Mouse (Mus musculus) kidney, postnatal 0 days (tissue): ENCODE measurements at regions not wholly inside any gene's neighbourhood (a gene's known extent, or its start where the extent isn't known, plus 50 kb on each side); places are given as distances from the start of the nearest gene placed in this dataset.

ENCODE experiments used
- ATAC-seq: fragments of 200-750 bp; cut with Nextera tagmentation; replicated peaks from 2 replicates; pipeline ENCODE4 v1.8.0; 2017; ENCODE audit warnings: low read depth, moderate number of reproducible peaks, moderate TSS enrichment, moderate library complexity; ENCODE audit not compliant: low FRiP score
- DNase-seq: peaks from one replicate; pipeline ENCODE4 v3.0.0-alpha.2; 2016; ENCODE audit warnings: low spot score
- H3K27ac ChIP-seq: fragments of 300-500 bp; sonication (generic); 2 replicates; pipeline ENCODE4 v1.5.1; 2014; ENCODE audit warnings: mild to moderate bottlenecking
- H3K27me3 ChIP-seq: fragments of 300-500 bp; sonication (generic); 2 replicates; pipeline ENCODE4 v1.6.1; 2014; ENCODE audit warnings: low read length, mixed read lengths; ENCODE audit not compliant: insufficient read depth
- H3K36me3 ChIP-seq: fragments of 300-500 bp; sonication (generic); 2 replicates; pipeline ENCODE4 v1.6.1; 2014; ENCODE audit warnings: low read length, mixed read lengths; ENCODE audit not compliant: insufficient read depth
- H3K4me1 ChIP-seq: fragments of 300-500 bp; sonication (generic); replicated peaks from 2 replicates; pipeline ENCODE4 v1.6.1; 2014; ENCODE audit warnings: antibody characterized with exemption, low read length, mixed read lengths; ENCODE audit not compliant: insufficient read depth
- H3K4me2 ChIP-seq: fragments of 300-500 bp; sonication (generic); 2 replicates; pipeline ENCODE4 v1.6.1; 2014; ENCODE audit warnings: mild to moderate bottlenecking, low read length, moderate library complexity, mixed read lengths
- H3K4me3 ChIP-seq: fragments of 300-500 bp; sonication (generic); replicated peaks from 2 replicates; pipeline ENCODE4 v1.5.1; 2014; ENCODE audit warnings: low read depth, low read length
- H3K9ac ChIP-seq: fragments of 300-500 bp; sonication (generic); 2 replicates; pipeline ENCODE4 v1.6.1; 2014; ENCODE audit warnings: low read depth, low read length
- H3K9me3 ChIP-seq: fragments of 300-500 bp; sonication (generic); replicated peaks from 2 replicates; pipeline ENCODE4 v1.6.1; 2016; ENCODE audit warnings: low read length, inconsistent platforms, mixed read lengths
- CTCF ChIP-seq: IDR thresholded peaks from 2 replicates; pipeline ENCODE4 v1.5.1; 2016; ENCODE audit warnings: antibody characterized with exemption, low read depth, mild to moderate bottlenecking, moderate library complexity
- WGBS: fragments of 180-500 bp; shearing (Covaris S2); extraction: QIAGEN DNeasy Blood & Tissue Kit; methylation state at CpG from one replicate; pipeline ENCODE4 v1.1.7; 2014; 5-methylcytosine and 5-hydroxymethylcytosine counted together

DNA sequence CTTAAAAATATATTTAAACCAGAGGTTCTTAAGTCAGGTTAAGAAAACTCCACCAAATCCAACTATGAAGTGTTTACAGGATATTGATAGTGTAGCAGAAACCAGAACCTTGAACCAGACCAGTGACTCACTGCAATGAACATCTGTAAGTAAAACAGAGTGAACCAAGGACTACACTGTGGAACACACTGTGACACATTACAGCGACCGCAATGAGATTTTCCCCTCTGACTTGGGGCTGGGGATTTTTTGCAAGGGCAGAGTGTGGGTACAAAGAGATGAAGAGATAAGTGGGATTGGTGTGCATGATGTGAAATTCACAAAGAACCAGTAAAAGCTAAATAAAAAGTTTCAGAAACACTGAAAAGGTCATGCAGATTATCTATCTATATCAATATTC lies 73.0 kb upstream of the Nrn1 start:
- Histone ChIP-seq H3K36me3 (no peaks in the 10 kb centered on the region), H3K4me2 (no peak overlapping the region), H3K27me3 (no peaks in the 10 kb centered on the region), H3K9me3 (no peaks in the 10 kb centered on the region), H3K27ac (no peak overlapping the region), H3K4me1 (no peaks in the 10 kb centered on the region), H3K4me3 (no peak overlapping the region), H3K9ac (no peak overlapping the region)
- DNase-seq (no peak), ATAC-seq (no peak)
- 92% methylated on average over 2 of the region's 2 CpGs for WGBS
- TF ChIP-seq CTCF: no peak

DNA sequence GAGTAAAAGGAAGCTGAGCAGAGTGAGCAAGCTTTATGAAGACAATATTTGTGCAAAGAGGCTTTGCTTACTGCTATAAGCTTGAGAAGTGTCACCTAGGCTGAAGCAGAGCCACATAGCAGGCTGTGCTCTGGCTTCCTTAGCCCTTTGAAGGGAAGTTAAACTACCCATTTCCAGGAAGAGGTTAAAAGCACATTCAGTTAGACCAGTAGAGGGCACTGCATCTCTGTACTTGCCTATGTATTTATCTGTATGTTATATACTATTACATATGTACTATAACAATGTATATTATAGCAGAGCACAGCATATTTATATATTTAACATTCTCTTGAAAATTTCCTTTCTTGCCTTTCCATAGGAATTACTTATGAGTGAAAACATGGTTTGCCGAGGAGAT lies 54.4 kb upstream of the Nrn1 start:
- H3K9ac ChIP-seq: no peak overlapping the region
- H3K4me1 ChIP-seq: no peaks in the 10 kb centered on the region
- H3K27me3 ChIP-seq: no peaks in the 10 kb centered on the region
- no peaks in the 10 kb centered on the region for H3K9me3 ChIP-seq
- DNase-seq (peak; percentile 61), ATAC-seq (no peak)
- peak; percentile 64 for TF ChIP-seq CTCF
- H3K4me2 ChIP-seq: no peak overlapping the region
- H3K4me3 ChIP-seq: no peak overlapping the region
- H3K27ac ChIP-seq: no peak overlapping the region
- 95% methylated on average over 1 of the region's 1 CpGs for WGBS
- no peaks in the 10 kb centered on the region for H3K36me3 ChIP-seq
